Mouse (Mus musculus) splenic B cell, adult 2 months (primary cell): ENCODE results near the gene Epb41l3.
A peak's percentile ranks its signal among the peaks of the same experiment; 100 is the strongest.

Experiments used
- DNase-seq: peaks from one replicate; pipeline ENCODE4 v3.0.0-alpha.2; 2011; ENCODE audit warnings: low read depth, low spot score
- H3K27me3 ChIP-seq: 2 replicates; pipeline ENCODE4 v1.6.1; 2012; ENCODE audit warnings: mild to moderate bottlenecking, low read length, moderate library complexity, mixed read lengths; ENCODE audit not compliant: control insufficient read depth, poor library complexity, insufficient read depth, severe bottlenecking
- H3K36me3 ChIP-seq: 2 replicates; pipeline ENCODE4 v1.6.1; 2012; ENCODE audit warnings: mild to moderate bottlenecking, low read length, moderate library complexity, mixed read lengths; ENCODE audit not compliant: control insufficient read depth, poor library complexity, insufficient read depth, severe bottlenecking

Epb41l3 gene

DNA sequence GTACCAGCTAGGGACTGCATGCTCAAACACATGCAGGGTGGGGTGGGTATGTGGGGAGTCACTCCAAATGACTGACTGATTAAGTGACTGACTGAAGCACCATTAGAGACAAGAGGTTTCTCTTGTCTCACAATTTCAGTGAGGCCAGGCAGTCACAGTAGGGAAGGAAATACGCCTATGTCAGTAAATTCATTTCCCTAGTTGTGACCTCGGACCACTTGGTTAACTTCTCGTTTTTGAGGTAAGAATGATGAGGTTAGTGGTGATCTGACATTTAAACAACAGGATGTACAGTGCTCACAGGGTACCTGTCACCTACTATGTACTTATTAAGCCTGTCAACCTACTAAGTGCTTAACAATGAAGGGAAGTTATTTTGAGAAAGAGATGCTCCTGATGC lies 67.5 kb downstream of the Epb41l3 start:
- no peaks in the 10 kb centered on the region; the same call in 1 of the 2 replicates for H3K27me3 ChIP-seq
- no peaks in the 10 kb centered on the region for H3K36me3 ChIP-seq
- no peak for DNase-seq

- DNase-seq: no peak
- Histone ChIP-seq H3K27me3 (no peaks in the 10 kb centered on the region), H3K36me3 (no peaks in the 10 kb centered on the region)
Measured at GRCm38 (mm10) chr17:69150826-69151225, 75.3 kb downstream of the Epb41l3 start.

DNA sequence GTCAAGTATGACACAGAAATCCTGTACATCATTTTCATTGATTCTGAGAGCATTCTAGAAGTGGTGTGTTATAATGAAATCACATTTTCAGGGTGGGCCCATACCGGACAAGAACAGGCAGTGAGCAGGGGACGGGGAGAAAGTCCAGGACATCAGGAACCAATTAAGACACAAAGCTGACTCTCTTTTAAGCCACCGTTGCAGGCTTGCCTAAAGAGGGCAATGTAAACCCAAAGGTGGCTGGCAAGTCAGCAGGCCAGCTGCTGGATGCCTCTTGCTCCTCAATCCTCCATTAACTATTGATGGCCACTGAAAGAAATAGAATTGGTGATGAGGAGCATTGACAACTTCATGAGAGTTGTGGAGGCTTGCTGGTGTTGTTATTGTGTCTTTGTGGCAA lies 75.8 kb downstream of the Epb41l3 start:
- no peaks in the 10 kb centered on the region for H3K36me3 ChIP-seq

DNA sequence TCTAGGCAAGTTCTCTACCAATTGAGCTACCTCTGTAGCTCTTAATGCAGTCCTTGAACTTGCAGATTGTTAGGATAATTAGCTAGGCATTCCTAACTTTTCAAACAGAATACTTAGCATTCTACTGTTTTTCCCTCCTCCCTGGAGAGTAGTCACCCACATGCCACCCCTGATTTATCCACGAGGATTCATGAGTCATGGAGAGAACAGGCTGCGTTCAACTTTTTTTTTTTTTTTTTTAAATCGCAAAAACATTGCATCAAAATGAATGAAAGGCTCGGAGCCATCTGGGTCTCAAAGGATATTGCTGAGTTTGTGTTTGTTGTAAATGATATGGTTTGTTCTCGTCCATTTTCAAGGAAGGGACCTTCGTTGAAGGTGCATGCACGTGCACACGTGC lies 79.6 kb downstream of the Epb41l3 start:
- Histone ChIP-seq H3K27me3 (no peaks in the 10 kb centered on the region), H3K36me3 (no peaks in the 10 kb centered on the region)
- no peak for DNase-seq

More for the DNA sequence above, 75.8 kb downstream of the Epb41l3 start:
- no peaks in the 10 kb centered on the region for H3K27me3 ChIP-seq
- no peak for DNase-seq

DNA sequence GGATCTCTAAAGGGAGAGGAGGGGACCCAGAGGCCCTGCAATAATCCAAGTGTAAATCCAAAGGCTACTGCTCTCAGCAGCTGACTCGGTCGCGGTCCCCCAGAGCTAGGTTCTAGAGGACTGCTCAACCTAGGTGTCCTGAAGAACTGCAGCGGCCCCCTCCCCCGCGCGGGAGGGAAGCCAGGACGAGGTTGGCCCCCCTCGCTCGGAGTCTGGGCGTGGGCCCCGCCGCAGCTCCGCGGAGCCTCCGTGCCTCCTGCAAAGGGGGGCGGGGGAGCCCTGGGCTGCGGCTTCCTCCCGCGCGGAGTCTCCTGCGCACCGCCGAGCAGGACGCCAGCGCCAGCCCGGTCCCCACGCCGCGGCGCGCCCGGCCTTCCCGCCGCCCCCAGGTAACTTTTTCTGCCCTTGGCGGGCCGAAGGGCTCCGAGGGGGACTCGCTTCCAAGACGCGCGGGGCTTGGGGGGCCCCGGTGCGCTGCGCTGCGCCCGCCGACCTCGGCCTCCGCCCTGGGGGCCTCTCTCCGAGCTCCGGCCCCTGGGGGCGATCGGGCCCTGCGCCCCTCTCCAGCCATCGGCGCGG lies 81.1 kb downstream of the Epb41l3 start:
- DNase-seq: no peak
- H3K36me3 ChIP-seq: no peaks in the 10 kb centered on the region
- H3K27me3 ChIP-seq: no peaks in the 10 kb centered on the region

- no peak for DNase-seq
- no peaks in the 10 kb centered on the region for H3K36me3 ChIP-seq
- no peaks in the 10 kb centered on the region for H3K27me3 ChIP-seq
Measured at GRCm38 (mm10) chr17:69157101-69157808, 81.8 kb downstream of the Epb41l3 start.

DNA sequence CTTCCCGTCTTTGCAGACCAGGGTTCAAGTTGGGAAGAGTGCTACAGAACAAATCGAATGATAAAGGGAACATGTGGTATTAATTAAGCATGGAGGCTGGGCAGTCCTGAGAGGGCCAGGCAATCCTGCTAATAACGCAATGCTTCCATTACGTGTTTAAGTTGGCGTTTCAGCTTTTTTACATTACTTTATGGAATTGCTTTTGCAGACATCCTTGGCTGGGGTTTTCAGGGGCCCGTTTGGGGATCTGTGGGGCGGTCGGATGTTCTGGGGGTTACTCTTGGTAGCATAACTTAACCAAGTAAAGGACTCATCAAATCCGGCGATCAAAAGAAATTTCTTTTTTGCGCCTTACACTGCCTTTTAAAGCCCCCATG lies 82.3 kb downstream of the Epb41l3 start:
- no peak for DNase-seq
- Histone ChIP-seq H3K36me3 (no peaks in the 10 kb centered on the region), H3K27me3 (no peaks in the 10 kb centered on the region)

DNA sequence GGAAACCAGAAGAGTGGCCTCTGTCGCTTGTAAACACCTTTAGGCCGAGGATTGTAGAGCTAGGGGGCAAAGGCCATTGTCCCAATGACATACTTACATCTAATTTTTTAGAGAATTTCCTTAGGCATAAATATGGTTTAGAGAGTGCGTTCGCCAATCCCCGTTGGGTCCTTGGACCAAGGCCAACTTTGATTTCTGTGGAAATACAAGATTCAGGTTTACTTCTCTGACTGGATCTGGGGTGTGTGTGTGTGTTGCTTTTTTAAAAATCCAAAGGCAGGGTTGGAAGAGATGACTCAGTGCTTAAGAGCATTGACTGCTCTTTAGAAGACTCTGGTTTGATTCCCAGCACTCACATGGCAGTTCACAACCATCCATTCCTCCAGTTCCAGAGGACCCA lies 83.2 kb downstream of the Epb41l3 start:
- no peaks in the 10 kb centered on the region for H3K27me3 ChIP-seq
- DNase-seq: no peak
- no peaks in the 10 kb centered on the region for H3K36me3 ChIP-seq

DNA sequence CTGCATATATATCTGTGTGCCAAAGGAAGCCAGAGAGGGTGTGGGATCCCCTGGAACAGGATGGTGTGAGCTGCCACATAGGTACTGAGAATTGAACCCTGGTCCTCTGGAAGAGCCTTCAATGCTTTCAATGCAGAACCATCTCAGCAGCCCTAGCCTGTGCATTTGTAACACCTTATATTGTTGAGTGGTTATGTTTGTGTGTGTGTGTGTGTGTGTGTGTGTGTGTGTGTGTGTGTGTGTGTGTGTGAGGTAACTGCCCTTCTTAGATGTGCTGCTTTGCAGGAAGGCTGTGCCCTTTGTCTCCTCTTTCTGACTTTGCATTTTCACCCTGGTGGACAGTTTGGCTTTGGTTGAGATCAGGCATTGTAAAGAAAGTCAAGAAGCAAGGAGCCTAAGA lies 87.2 kb downstream of the Epb41l3 start:
- Histone ChIP-seq H3K36me3 (no peaks in the 10 kb centered on the region), H3K27me3 (no peaks in the 10 kb centered on the region)
- DNase-seq: no peak

DNA sequence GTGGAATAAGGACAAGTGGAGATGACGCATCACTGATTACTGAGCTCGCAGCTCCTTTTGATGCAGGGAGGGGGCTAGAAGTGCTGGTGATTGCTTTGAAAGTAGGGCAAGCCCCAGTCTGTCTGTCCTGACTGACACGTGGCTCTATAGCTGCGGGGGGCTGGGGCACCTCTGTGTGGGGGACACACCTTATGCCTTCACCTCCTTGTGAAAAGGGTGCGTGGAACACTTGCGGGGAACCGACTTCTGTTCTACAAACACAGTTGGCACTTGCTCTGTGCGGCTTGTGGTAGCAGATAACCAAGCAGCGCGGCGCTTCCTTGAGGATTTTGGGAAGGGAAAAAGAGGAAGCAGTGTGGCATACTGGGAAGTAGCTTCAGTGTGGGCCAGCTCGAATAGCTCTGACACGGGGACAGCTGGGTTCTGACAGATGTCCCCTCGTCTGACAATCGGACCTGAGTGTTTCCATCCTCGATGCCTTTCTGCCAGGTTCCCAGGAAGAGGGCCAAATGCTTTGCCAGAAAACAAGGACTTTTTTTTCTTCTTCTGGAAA lies 101.5 kb downstream of the Epb41l3 start:
- no peaks in the 10 kb centered on the region for H3K27me3 ChIP-seq
- no peaks in the 10 kb centered on the region for H3K36me3 ChIP-seq
- no peak for DNase-seq

DNA sequence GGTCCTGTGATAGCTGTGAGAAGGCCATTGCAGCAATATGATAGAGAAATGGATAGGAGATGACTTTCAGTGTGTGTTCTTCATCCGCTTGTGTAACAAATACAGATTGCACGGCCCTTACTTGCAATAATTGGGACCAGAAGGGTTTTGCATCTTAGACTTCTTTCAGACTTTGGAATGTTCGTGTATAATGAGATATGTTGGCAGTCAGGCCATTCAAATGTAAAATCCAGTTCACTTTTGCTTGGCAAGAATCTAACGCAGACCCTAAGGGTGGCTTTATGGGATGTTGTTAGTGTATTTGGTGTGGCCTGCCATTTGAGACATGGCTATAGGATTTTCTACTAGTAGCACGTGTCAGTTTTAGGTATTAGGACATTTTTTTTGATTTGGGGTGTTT lies 102.5 kb downstream of the Epb41l3 start:
- H3K36me3 ChIP-seq: no peaks in the 10 kb centered on the region
- H3K27me3 ChIP-seq: no peaks in the 10 kb centered on the region
- no peak for DNase-seq

GRCm38 (mm10) chr17:69180905-69181559 lies 105.5 kb downstream of the Epb41l3 start:
- Histone ChIP-seq H3K27me3 (no peaks in the 10 kb centered on the region), H3K36me3 (no peaks in the 10 kb centered on the region)
- DNase-seq: peak; percentile 1

DNA sequence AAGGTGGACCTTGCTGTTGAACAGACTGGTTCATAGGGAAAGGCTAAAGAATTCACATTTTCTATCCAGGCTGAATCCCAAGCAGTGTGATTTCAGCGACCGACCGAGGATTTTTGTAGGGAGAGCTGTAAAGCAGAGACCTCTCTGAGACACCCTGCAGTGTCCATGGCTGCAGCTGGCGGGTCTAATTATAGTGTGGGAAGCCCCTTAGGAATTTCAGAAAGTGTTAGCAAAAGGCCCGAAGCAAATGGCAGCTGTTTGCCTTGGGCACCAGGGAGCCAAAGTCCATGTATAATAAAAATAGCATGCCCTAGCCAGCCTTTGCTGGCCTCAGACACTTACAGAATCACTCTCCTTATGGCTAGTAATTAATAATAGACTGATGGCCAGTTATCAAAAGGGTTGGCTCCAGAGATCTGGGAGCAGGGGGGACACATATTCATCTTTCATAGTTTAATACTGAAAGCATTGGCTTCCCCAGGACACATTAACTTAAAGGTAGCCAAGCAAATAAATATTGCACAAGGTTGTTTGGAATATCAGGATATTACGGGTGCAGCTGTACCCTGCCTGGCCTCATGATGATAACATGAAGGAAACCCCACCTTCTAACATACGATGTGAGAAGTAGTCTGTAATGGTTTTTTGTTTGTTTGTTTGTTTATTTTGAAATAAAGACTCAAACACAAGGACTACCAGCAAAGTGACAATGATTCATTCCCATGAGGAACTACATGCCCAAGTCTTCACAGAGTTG lies 106.3 kb downstream of the Epb41l3 start:
- Histone ChIP-seq H3K36me3 (no peaks in the 10 kb centered on the region), H3K27me3 (no peaks in the 10 kb centered on the region)
- no peak for DNase-seq

DNA sequence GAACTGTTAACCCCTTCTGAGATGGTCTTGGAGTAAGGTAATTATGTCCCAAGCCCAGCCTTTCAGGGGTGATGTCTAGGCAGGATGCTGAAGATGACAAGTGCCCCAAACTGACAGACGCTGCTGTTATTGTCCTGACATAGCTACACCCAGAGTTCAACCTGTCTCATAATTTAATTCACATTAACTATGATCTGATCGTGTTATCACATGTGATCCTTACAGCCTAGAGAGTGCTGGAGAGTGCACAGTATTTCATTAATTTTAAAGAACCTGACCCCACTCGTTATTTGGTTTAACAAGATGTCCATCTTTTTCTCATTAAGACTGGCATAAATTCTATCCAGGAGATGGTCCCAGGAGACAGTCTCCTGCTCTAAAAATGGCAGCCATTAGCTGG lies 112.3 kb downstream of the Epb41l3 start:
- Histone ChIP-seq H3K27me3 (no peaks in the 10 kb centered on the region), H3K36me3 (no peaks in the 10 kb centered on the region)
- DNase-seq: no peak
